Mouse (Mus musculus) CH12.LX (cell line): ENCODE data around the gene Cst3. TPM values are rescaled to one million over a fixed set of nuclear protein-coding genes. Genes with fewer than 3 reads are reported as not detected.

Source experiments
- DNase-seq: peaks from one replicate; pipeline ENCODE4 v3.0.0-alpha.2; 2013; ENCODE audit errors: extremely low read depth
- H3K27ac ChIP-seq: 2 replicates; pipeline ENCODE4 v1.5.1; 2012; ENCODE audit warnings: low read depth, mild to moderate bottlenecking, control low read depth, moderate library complexity; ENCODE audit not compliant: insufficient read depth
- H3K27me3 ChIP-seq: replicated peaks from 2 replicates; pipeline ENCODE3; 2012; ENCODE audit warnings: inconsistent platforms
- H3K36me3 ChIP-seq, 2 experiments: replicated peaks in 1 of 2; 2 replicates each; pipeline versions ENCODE3 to v1.6.1; 2012; ENCODE audit warnings: inconsistent platforms in 1 of 2, low read length in 1 of 2, mild to moderate bottlenecking in 1 of 2, mixed read lengths in 1 of 2, moderate library complexity in 1 of 2; ENCODE audit not compliant: control insufficient read depth in 1 of 2, insufficient read depth in 1 of 2
- H3K4me1 ChIP-seq, 2 experiments: 2 replicates each; pipeline ENCODE4 v1.6.1; 2012; ENCODE audit warnings: inconsistent platforms in 1 of 2, moderate library complexity in 1 of 2; ENCODE audit not compliant: insufficient read depth in 2 of 2, control insufficient read depth in 1 of 2
- H3K4me2 ChIP-seq: 2 replicates; pipeline ENCODE4 v1.6.1; 2012; ENCODE audit warnings: low read depth, mild to moderate bottlenecking, control low read depth; ENCODE audit not compliant: poor library complexity, insufficient read depth, severe bottlenecking
- H3K4me3 ChIP-seq, 3 experiments: fragments of 150-350 bp in 1 of 3; sonication (generic) in 1 of 3; replicated peaks in 1 of 3; 2 replicates each; pipeline versions ENCODE3 to v1.5.1; 2011 to 2012; ENCODE audit warnings: low read depth in 2 of 3, low read length in 2 of 3, mild to moderate bottlenecking in 2 of 3, moderate library complexity in 2 of 3, control low read depth in 1 of 3, improper control_type of control experiment in 1 of 3, inconsistent platforms in 1 of 3, mixed read lengths in 1 of 3; ENCODE audit not compliant: poor library complexity in 1 of 3
- H3K79me2 ChIP-seq: replicated peaks from 2 replicates; pipeline ENCODE4 v1.6.1; 2012; ENCODE audit warnings: mild to moderate bottlenecking, moderate library complexity; ENCODE audit not compliant: control insufficient read depth, poor library complexity, insufficient read depth, severe bottlenecking; ENCODE audit errors: extremely low read depth
- H3K9ac ChIP-seq: 2 replicates; pipeline ENCODE4 v1.6.1; 2012; ENCODE audit warnings: low read depth, mild to moderate bottlenecking, control low read depth, moderate library complexity; ENCODE audit not compliant: insufficient read depth
- H3K9me3 ChIP-seq: replicated peaks from 2 replicates; pipeline ENCODE3; 2012; ENCODE audit warnings: low read length, inconsistent platforms, mixed read lengths
- CHD2 ChIP-seq: IDR thresholded peaks from 2 replicates; pipeline ENCODE4 v1.6.1; 2011; ENCODE audit warnings: low read length, improper control_type of control experiment
- CTCF ChIP-seq, 2 experiments: IDR thresholded peaks in 1 of 2; conservative IDR thresholded peaks in 1 of 2; 2 replicates each; pipeline ENCODE4 v1.5.1; 2011 to 2012; ENCODE audit warnings: low read depth in 2 of 2, low read length in 2 of 2, improper control_type of control experiment in 1 of 2, inconsistent platforms in 1 of 2, mild to moderate bottlenecking in 1 of 2, moderate library complexity in 1 of 2
- GABPA ChIP-seq: IDR thresholded peaks from 2 replicates; pipeline ENCODE4 v1.6.1; 2012; ENCODE audit warnings: low read depth, low read length, improper control_type of control experiment, inconsistent platforms; ENCODE audit not compliant: insufficient replicate concordance
- JUND ChIP-seq: conservative IDR thresholded peaks from 2 replicates; pipeline ENCODE4 v1.6.1; 2011; ENCODE audit warnings: low read depth, low read length, improper control_type of control experiment
- KAT2A ChIP-seq: IDR thresholded peaks from 2 replicates; pipeline ENCODE4 v1.6.1; 2012; ENCODE audit warnings: low read length, improper control_type of control experiment, inconsistent platforms; ENCODE audit not compliant: insufficient replicate concordance
- MAZ ChIP-seq: IDR thresholded peaks from 2 replicates; pipeline ENCODE4 v1.6.1; 2012; ENCODE audit warnings: low read depth, mild to moderate bottlenecking, inconsistent platforms, low read length, improper control_type of control experiment, moderate library complexity
- RAD21 ChIP-seq: IDR thresholded peaks from 2 replicates; pipeline ENCODE4 v1.6.1; 2011; ENCODE audit warnings: low read depth, mild to moderate bottlenecking, low read length, improper control_type of control experiment, moderate library complexity
- USF1 ChIP-seq: IDR thresholded peaks from 2 replicates; pipeline ENCODE4 v1.6.1; 2014; ENCODE audit warnings: low read depth, mild to moderate bottlenecking, inconsistent platforms, low read length, improper control_type of control experiment
- dilution Hi-C: fragments of 300-500 bp; cut with MboI; formaldehyde crosslinking; loops from 2 replicates; pipeline ENCODE4 v1.14.3; 2020; ENCODE audit warnings: low sequenced_read_pairs; ENCODE audit not compliant: extremely low pct_unique_long_range_greater_than_20kb, extremely low pct_ligation_motif_present
- in situ Hi-C: fragments of 300-500 bp; cut with MboI; formaldehyde crosslinking; loops from 3 replicates; pipeline ENCODE4 v1.14.3; 2019; ENCODE audit warnings: low sequenced_read_pairs, low pct_ligation_motif_present, low pct_unique_long_range_greater_than_20kb, mixed read lengths
- polyA plus RNA-seq: library from polyadenylated mRNA; unstranded; fragments of >175 nt; gene quantifications from 2 replicates; pipeline ENCODE4 v1.2.1, GENCODE M21; 2012; ENCODE audit warnings: low read depth; ENCODE audit not compliant: insufficient read length
- total RNA-seq, 2 experiments: library from RNA; depleted of rRNA; stranded (reverse); fragments of 300-350 nt in 1 of 2; fragments of >200 nt in 1 of 2; gene quantifications; 2 replicates each; pipeline ENCODE4 v1.2.3; 2012 to 2014

Cst3 gene
- total and polyA plus RNA-seq, 3 experiments, result 156 to 231 (median 209) TPM

DNA sequence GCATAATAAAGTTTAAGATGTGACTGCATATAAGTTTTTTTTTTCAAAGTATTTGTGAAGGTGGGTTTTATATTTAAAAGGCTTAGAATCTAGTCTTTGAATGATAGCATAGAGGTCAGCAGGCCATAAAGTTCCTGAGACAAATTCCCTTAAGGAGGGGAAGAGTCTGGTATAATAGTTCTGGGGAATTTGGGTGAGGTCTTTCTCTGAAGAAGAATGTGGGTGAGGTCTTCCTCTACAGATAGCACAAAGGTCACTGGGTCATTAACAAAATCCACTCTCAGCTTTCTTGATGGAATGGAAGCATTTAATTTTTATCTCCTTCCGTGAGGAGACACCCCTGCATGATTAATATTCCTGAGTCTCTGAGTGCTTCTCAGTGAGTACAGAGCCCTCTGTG is 49.5 kb downstream of the Cst3 start:
- Histone ChIP-seq H3K4me3 (no peak overlapping the region), H3K79me2 (no peaks in the 10 kb centered on the region), H3K9me3 (no peaks in the 10 kb centered on the region), H3K27me3 (peaks cover 2% of the 10 kb centered on the region), H3K4me2 (no peak overlapping the region), H3K4me1 (no peaks in the 10 kb centered on the region), H3K9ac (no peak overlapping the region), H3K27ac (no peak overlapping the region), H3K36me3 (no peaks in the 10 kb centered on the region)
- dilution Hi-C loops (no loop called here), in situ Hi-C loops (loop anchor here (10.0 kb wide), 1 partner anchor 51 kb away; the partner anchor contains the start of gene Cst11)
- no peak for TF ChIP-seq GABPA
- no peak for TF ChIP-seq CHD2
- TF ChIP-seq JUND, result no peak
- TF ChIP-seq CTCF (conservative IDR thresholded peaks at IDR 0.05 in 1 of 2, IDR thresholded peaks at IDR 0.05 in 1 of 2; ENCODE audit: low read depth in 2 of 2, low read length in 2 of 2), result no peak
- no peak for TF ChIP-seq MAZ
- no peak for TF ChIP-seq USF1
- no peak for TF ChIP-seq KAT2A
- TF ChIP-seq RAD21, result no peak
- no peak for DNase-seq

Other genes starting within 250 kb of the Cst3 start
- gene Nxt1, start 203.1 kb downstream of the Cst3 start, total RNA-seq (2012; rRNA removed), result 68.2 and 84.7 TPM in 2 replicates
- 125 and 127 TPM in 2 replicates for gene Nxt1, start 203.1 kb downstream of the Cst3 start, total RNA-seq (2014; rRNA removed)
- gene Nxt1, start 203.1 kb downstream of the Cst3 start, polyA plus RNA-seq, result 77.1 and 80.6 TPM in 2 replicates
- gene Gzf1, start 194.7 kb downstream of the Cst3 start, total RNA-seq (2012; rRNA removed), result 7.3 and 9.5 TPM in 2 replicates
- gene Gzf1, start 194.7 kb downstream of the Cst3 start, total RNA-seq (2014; rRNA removed), result 8.1 and 8.5 TPM in 2 replicates
- gene Gzf1, start 194.7 kb downstream of the Cst3 start, polyA plus RNA-seq, result 5.5 and 5.8 TPM in 2 replicates
- 0.98 and 2.3 TPM in 2 replicates for gene Napb, start 143.2 kb downstream of the Cst3 start, total RNA-seq (2012; rRNA removed)
- 2.4 and 2.6 TPM in 2 replicates for gene Napb, start 143.2 kb downstream of the Cst3 start, total RNA-seq (2014; rRNA removed)
- 1.5 and 1.6 TPM in 2 replicates for gene Napb, start 143.2 kb downstream of the Cst3 start, polyA plus RNA-seq
- not detected in 2 replicates for gene Cstl1, start 125.3 kb downstream of the Cst3 start, total RNA-seq (2012; rRNA removed)
- not detected in 2 replicates for gene Cstl1, start 125.3 kb downstream of the Cst3 start, total RNA-seq (2014; rRNA removed)
- gene Cstl1, start 125.3 kb downstream of the Cst3 start, polyA plus RNA-seq, result not detected in 2 replicates
- gene Cst11, start 104.2 kb downstream of the Cst3 start, total RNA-seq (2012; rRNA removed), result not detected in 2 replicates
- not detected in 2 replicates for gene Cst11, start 104.2 kb downstream of the Cst3 start, total RNA-seq (2014; rRNA removed)
- not detected in 2 replicates for gene Cst11, start 104.2 kb downstream of the Cst3 start, polyA plus RNA-seq
- not detected in 2 replicates for gene 8030411F24Rik, start 93.7 kb downstream of the Cst3 start, total RNA-seq (2012; rRNA removed)
- not detected in 2 replicates for gene 8030411F24Rik, start 93.7 kb downstream of the Cst3 start, total RNA-seq (2014; rRNA removed)
- not detected in 2 replicates for gene 8030411F24Rik, start 93.7 kb downstream of the Cst3 start, polyA plus RNA-seq
- not detected in 2 replicates for gene Cst12, start 86.3 kb downstream of the Cst3 start, total RNA-seq (2012; rRNA removed)
- not detected in 2 replicates for gene Cst12, start 86.3 kb downstream of the Cst3 start, total RNA-seq (2014; rRNA removed)
- not detected in 2 replicates for gene Cst12, start 86.3 kb downstream of the Cst3 start, polyA plus RNA-seq
- gene Cst8, start 76.9 kb downstream of the Cst3 start, total RNA-seq (2012; rRNA removed), result not detected in 2 replicates
- gene Cst8, start 76.9 kb downstream of the Cst3 start, total RNA-seq (2014; rRNA removed), result not detected in 2 replicates
- not detected in 2 replicates for gene Cst8, start 76.9 kb downstream of the Cst3 start, polyA plus RNA-seq
- not detected in 2 replicates for gene Cst13, start 55.6 kb downstream of the Cst3 start, total RNA-seq (2012; rRNA removed)
- not detected in 2 replicates for gene Cst13, start 55.6 kb downstream of the Cst3 start, total RNA-seq (2014; rRNA removed)
- not detected in 2 replicates for gene Cst13, start 55.6 kb downstream of the Cst3 start, polyA plus RNA-seq
- gene Cst9, start 40.5 kb downstream of the Cst3 start, total RNA-seq (2012; rRNA removed), result not detected in 2 replicates
- gene Cst9, start 40.5 kb downstream of the Cst3 start, total RNA-seq (2014; rRNA removed), result not detected in 2 replicates
- gene Cst9, start 40.5 kb downstream of the Cst3 start, polyA plus RNA-seq, result not detected in 2 replicates
- not detected in 2 replicates for gene 9230104L09Rik, start 10.7 kb downstream of the Cst3 start, total RNA-seq (2012; rRNA removed)
- gene 9230104L09Rik, start 10.7 kb downstream of the Cst3 start, total RNA-seq (2014; rRNA removed), result not detected in 2 replicates
- gene 9230104L09Rik, start 10.7 kb downstream of the Cst3 start, polyA plus RNA-seq, result not detected in 2 replicates
- gene Gm1330, start 127.6 kb upstream of the Cst3 start, total RNA-seq (2012; rRNA removed), result not detected in 2 replicates
- not detected in 2 replicates for gene Gm1330, start 127.6 kb upstream of the Cst3 start, total RNA-seq (2014; rRNA removed)
- gene Gm1330, start 127.6 kb upstream of the Cst3 start, polyA plus RNA-seq, result not detected in 2 replicates
- gene Gm10750, start 141.5 kb upstream of the Cst3 start, total RNA-seq (2012; rRNA removed), result not detected in 2 replicates
- gene Gm10750, start 141.5 kb upstream of the Cst3 start, total RNA-seq (2014; rRNA removed), result not detected in 2 replicates
- gene Gm10750, start 141.5 kb upstream of the Cst3 start, polyA plus RNA-seq, result not detected in 2 replicates